Mouse (Mus musculus) brain, adult 2 months (tissue): Measurements from ENCODE around the gene Olfr1240.

Source experiments
- DNase-seq: peaks from one replicate; pipeline ENCODE4 v3.0.0; 2011; ENCODE audit warnings: low read depth, low spot score

The Olfr1240 gene

GRCm38 (mm10) chr2:89442900-89443299 is at the start of gene Olfr1240:
Gene Olfr1240 (minus strand): TSS chr2:89443000.
- DNase-seq, result no peak

DNA sequence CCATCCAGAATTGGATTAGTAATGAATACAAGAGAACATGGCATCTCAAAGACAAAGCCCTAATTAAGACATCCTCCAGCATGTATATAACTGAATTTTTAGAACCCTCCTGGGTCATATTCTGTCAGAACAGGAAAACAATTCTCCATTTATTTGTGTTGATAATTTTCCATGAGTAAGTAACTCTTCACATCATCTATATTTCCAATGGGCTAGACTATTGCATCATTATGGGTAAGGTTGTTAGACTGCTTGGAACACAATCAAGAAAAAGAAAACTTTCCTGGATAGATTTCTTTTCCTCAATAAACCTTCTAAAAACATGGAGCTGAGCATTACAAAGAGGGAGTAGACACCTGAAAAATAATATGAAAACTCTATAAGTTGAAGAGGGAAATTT is 44.2 kb upstream of the Olfr1240 start, which contains the start of gene Olfr1241:
TSS of gene Olfr1241 (minus strand) at position 101 of the 400 bp plus-strand sequence.
- no peak for DNase-seq

- no peak for DNase-seq
Measured at GRCm38 (mm10) chr2:89420307-89420706, 22.5 kb downstream of the Olfr1240 start, which contains the start of gene Olfr1239. Gene Olfr1239 (minus strand): TSS chr2:89420407.

DNA sequence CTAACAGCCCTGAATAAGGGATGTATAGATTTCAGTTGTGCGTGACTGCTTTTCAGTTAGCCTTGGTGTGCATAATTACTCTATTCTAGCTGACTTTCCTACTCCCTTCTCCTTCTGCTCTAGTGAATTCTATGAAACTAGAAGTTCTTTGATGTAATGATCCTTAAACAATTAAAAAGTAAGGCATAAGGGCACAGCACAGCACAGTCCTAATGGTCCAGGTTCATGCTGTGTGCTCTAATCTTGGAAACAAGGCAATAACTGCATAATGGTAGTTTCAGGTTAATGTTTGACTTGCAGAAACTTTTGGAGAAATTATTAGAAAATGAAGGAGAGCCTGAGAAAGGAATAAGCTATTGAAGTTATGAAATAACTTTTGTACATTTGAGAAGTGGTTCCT is 28.2 kb downstream of the Olfr1240 start:
- DNase-seq, result no peak

GRCm38 (mm10) chr2:89409576-89409975 is 33.2 kb downstream of the Olfr1240 start, which contains the start of gene Olfr1238:
Gene Olfr1238 (minus strand): TSS chr2:89409676.
- DNase-seq, result no peak

DNA sequence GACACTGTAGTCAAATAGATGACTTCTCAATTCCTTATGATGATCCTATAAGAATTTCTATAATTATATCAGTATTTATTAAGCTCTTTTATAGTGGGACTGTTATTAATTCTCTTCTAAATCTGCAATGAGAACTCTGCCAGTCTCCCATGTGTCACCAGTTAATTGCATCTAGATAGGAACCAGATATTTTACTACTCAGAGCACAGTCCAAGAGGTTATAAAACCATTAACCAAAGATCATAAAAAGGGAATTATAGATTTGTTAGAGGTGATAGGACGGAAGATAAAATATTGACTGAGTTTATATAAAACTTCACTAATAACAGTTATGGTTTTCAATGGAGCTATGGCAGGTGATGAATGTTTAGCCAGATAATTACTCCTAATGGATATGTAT is 41.9 kb downstream of the Olfr1240 start:
- DNase-seq, result no peak
